Mouse (Mus musculus): ENCODE measurements around the gene Gm10322. TPM values are rescaled to one million over a fixed set of nuclear protein-coding genes. Genes with fewer than 3 reads are reported as not detected.

Gm10322 gene
- total RNA-seq, 1 experiment = not detected

DNA sequence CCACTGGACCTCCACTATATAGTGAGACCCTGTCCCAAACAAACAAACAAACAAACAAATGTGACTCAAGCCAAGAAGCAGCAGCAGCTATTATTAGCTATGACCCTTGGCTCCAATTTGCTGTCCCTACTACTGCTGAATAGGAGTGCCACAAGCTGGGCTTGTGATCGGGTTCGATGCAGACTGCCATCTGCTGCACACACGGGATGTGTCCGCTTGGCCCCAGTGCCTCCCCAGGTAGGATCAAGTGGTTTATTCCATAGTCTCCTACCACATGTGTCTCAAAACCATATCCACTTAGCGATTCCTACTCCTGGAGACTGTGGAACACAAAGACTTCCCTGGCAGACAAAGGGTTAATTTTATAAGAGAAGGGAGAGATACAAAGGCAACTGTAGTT, 1.7 kb upstream of the Gm10322 start:
- in situ Hi-C loops (cut with MboI; ENCODE audit: low sequenced_read_pairs in 2 of 2, unreplicated experiment in 2 of 2) = no loop called here
- H3K4me1 ChIP-seq (ENCODE audit: control insufficient read depth in 2 of 2, insufficient read depth in 2 of 2, low read length in 2 of 2, poor library complexity in 1 of 2) = 0 out of 4 replicates have a peak, but pooled peaks cover 2 to 4% of the 10 kb centered on the region in 2 experiments
- TF ChIP-seq MAFK (IDR thresholded peaks at IDR 0.05; ENCODE audit: insufficient read depth, low read depth, low read length) (no peak), HCFC1 (IDR thresholded peaks at IDR 0.05; ENCODE audit: borderline replicate concordance, insufficient read depth, low read length) (no peak), ZC3H11A (IDR thresholded peaks at IDR 0.05; ENCODE audit: borderline replicate concordance, low read depth, low read length) (no peak), CHD2 (IDR thresholded peaks at IDR 0.05; ENCODE audit: low read depth, low read length) (no peak), ZNF384 (IDR thresholded peaks at IDR 0.05; ENCODE audit: low read depth, low read length) (no peak)
- H3K4me3 ChIP-seq (ENCODE audit: insufficient read depth in 1 of 2, low read depth in 1 of 2, low read length in 2 of 2, poor library complexity in 1 of 2, severe bottlenecking in 1 of 2) = no peak overlapping the region
- no peaks in the 10 kb centered on the region for H3K36me3 ChIP-seq (ENCODE audit: control insufficient read depth, insufficient read depth, low read length, poor library complexity, severe bottlenecking)
- no peak overlapping the region for H3K27ac ChIP-seq (ENCODE audit: insufficient read depth, low read depth, low read length, poor library complexity, severe bottlenecking)
- no peak for DNase-seq (ENCODE audit: low read depth, low spot score)
- no peaks in the 10 kb centered on the region for H3K9me3 ChIP-seq (ENCODE audit: control insufficient read depth, insufficient read depth, low read depth, low read length)
- H3K9ac ChIP-seq (ENCODE audit: insufficient read depth, low read depth, low read length, poor library complexity, severe bottlenecking) = no peak overlapping the region

DNA sequence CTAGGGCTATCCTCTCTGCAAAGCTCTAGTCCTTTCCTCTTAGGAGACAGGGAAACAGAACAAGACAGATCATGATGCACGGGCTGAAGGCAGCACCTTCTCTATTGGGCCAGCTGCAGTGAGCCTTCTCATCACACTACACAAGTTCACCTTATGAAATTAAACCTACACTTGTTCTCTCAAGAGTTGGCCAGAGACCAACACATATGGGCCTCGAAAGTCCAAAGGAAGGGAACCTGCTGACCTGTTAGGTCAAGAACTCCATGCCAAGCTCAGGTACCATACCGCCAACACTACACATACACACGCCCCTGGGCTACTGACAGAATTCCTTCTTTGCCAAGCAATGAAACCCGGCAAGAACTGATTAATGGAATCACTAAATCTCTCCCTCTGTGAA, 452 bp upstream of the Gm10322 start:
- Histone ChIP-seq H3K27ac (ENCODE audit: insufficient read depth, low read depth, low read length, poor library complexity, severe bottlenecking) (no peak overlapping the region), H3K9ac (ENCODE audit: insufficient read depth, low read depth, low read length, poor library complexity, severe bottlenecking) (peak overlapping the region; percentile 89; the same call in 1 of the 2 replicates), H3K4me1 (ENCODE audit: control insufficient read depth in 2 of 2, insufficient read depth in 2 of 2, low read length in 2 of 2, poor library complexity in 1 of 2) (0 out of 4 replicates have a peak, but pooled peaks cover 2 to 4% of the 10 kb centered on the region in 2 experiments), H3K36me3 (ENCODE audit: control insufficient read depth, insufficient read depth, low read length, poor library complexity, severe bottlenecking) (no peaks in the 10 kb centered on the region), H3K9me3 (ENCODE audit: control insufficient read depth, insufficient read depth, low read depth, low read length) (no peaks in the 10 kb centered on the region), H3K4me3 (ENCODE audit: insufficient read depth in 1 of 2, low read depth in 1 of 2, low read length in 2 of 2, poor library complexity in 1 of 2, severe bottlenecking in 1 of 2) (peak overlapping the region; percentile 87 to 94)
- in situ Hi-C loops (cut with MboI; ENCODE audit: low sequenced_read_pairs in 2 of 2, unreplicated experiment in 2 of 2) = no loop called here
- TF ChIP-seq ZNF384 (IDR thresholded peaks at IDR 0.05; ENCODE audit: low read depth, low read length) (no peak), ZC3H11A (IDR thresholded peaks at IDR 0.05; ENCODE audit: borderline replicate concordance, low read depth, low read length) (no peak), MAFK (IDR thresholded peaks at IDR 0.05; ENCODE audit: insufficient read depth, low read depth, low read length) (no peak), CHD2 (IDR thresholded peaks at IDR 0.05; ENCODE audit: low read depth, low read length) (no peak), HCFC1 (IDR thresholded peaks at IDR 0.05; ENCODE audit: borderline replicate concordance, insufficient read depth, low read length) (no peak)
- no peak for DNase-seq (ENCODE audit: low read depth, low spot score)

DNA sequence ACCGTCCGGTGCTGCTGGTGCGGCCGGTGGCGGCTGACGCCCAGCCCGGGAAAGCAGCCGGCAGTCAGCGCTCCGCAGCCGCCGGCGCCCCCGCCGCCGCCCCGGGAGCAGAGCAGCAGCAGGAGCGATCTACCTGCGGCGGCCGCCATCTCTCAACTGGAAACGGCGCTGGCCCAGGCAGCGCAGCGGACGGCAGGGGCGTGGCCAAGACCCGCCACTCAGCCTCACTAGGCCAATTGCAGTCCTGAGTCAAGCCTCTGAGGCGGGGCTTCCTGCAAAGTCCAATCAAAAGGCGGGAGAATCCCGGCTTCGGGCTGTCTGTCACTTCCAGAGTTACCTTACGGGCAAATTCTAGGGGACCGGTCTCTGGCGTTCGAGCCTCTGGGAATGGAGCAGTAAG, 659 bp downstream of the Gm10322 start, which contains the start of gene Mcu:
Mcu (minus strand) TSS at position 171 of the 400 bp plus-strand sequence.
- Histone ChIP-seq H3K9me3 (ENCODE audit: control insufficient read depth, insufficient read depth, low read depth, low read length) (no peaks in the 10 kb centered on the region), H3K4me3 (ENCODE audit: insufficient read depth in 1 of 2, low read depth in 1 of 2, low read length in 2 of 2, poor library complexity in 1 of 2, severe bottlenecking in 1 of 2) (peak within 1 kb of the TSS; percentile 87 to 94), H3K9ac (ENCODE audit: insufficient read depth, low read depth, low read length, poor library complexity, severe bottlenecking) (peak within 1 kb of the TSS; percentile 89), H3K36me3 (ENCODE audit: control insufficient read depth, insufficient read depth, low read length, poor library complexity, severe bottlenecking) (no peaks in the 10 kb centered on the region), H3K27ac (ENCODE audit: insufficient read depth, low read depth, low read length, poor library complexity, severe bottlenecking) (no peak within 1 kb of the TSS), H3K4me1 (ENCODE audit: control insufficient read depth in 2 of 2, insufficient read depth in 2 of 2, low read length in 2 of 2, poor library complexity in 1 of 2) (0 out of 4 replicates have a peak, but pooled peaks cover 2 to 4% of the 10 kb centered on the region in 2 experiments)
- in situ Hi-C loops (cut with MboI; ENCODE audit: low sequenced_read_pairs in 2 of 2, unreplicated experiment in 2 of 2) = no loop called here
- TF ChIP-seq CHD2 (IDR thresholded peaks at IDR 0.05; ENCODE audit: low read depth, low read length) = peak; percentile 63; the same call in 1 of the 2 replicates
- no peak for TF ChIP-seq ZNF384 (IDR thresholded peaks at IDR 0.05; ENCODE audit: low read depth, low read length)
- no peak for TF ChIP-seq ZC3H11A (IDR thresholded peaks at IDR 0.05; ENCODE audit: borderline replicate concordance, low read depth, low read length)
- TF ChIP-seq MAFK (IDR thresholded peaks at IDR 0.05; ENCODE audit: insufficient read depth, low read depth, low read length) = no peak
- no peak for TF ChIP-seq HCFC1 (IDR thresholded peaks at IDR 0.05; ENCODE audit: borderline replicate concordance, insufficient read depth, low read length)
- DNase-seq (ENCODE audit: low read depth, low spot score) = peak; percentile 91

DNA sequence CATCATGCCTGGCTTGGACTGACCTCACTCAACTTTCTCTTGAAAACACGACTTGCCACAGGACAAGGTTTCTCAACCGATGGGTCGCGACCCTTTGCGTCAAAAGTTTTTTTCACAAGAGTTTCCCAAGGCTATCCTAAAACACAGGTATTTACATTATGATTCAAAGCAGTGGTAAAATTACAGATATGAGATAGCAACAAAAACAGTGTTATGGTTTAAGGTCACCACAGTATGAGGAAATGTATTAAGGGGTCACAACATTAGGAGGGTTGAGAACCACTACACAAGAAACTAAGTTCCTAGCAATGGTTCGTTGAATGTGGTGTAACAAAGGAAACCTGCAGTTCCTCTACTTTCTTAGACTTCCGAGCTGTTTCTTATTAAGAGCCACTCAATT, 1.9 kb downstream of the Gm10322 start:
- H3K27ac ChIP-seq (ENCODE audit: insufficient read depth, low read depth, low read length, poor library complexity, severe bottlenecking) = no peak overlapping the region
- 0 out of 4 replicates have a peak, but pooled peaks cover 2 to 4% of the 10 kb centered on the region in 2 experiments for H3K4me1 ChIP-seq (ENCODE audit: control insufficient read depth in 2 of 2, insufficient read depth in 2 of 2, low read length in 2 of 2, poor library complexity in 1 of 2)
- no peaks in the 10 kb centered on the region for H3K36me3 ChIP-seq (ENCODE audit: control insufficient read depth, insufficient read depth, low read length, poor library complexity, severe bottlenecking)
- no peaks in the 10 kb centered on the region for H3K9me3 ChIP-seq (ENCODE audit: control insufficient read depth, insufficient read depth, low read depth, low read length)
- in situ Hi-C loops (cut with MboI; ENCODE audit: low sequenced_read_pairs in 2 of 2, unreplicated experiment in 2 of 2) = no loop called here
- no peak overlapping the region for H3K4me3 ChIP-seq (ENCODE audit: insufficient read depth in 1 of 2, low read depth in 1 of 2, low read length in 2 of 2, poor library complexity in 1 of 2, severe bottlenecking in 1 of 2)
- no peak overlapping the region for H3K9ac ChIP-seq (ENCODE audit: insufficient read depth, low read depth, low read length, poor library complexity, severe bottlenecking)
- no peak for DNase-seq (ENCODE audit: low read depth, low spot score)
- TF ChIP-seq HCFC1 (IDR thresholded peaks at IDR 0.05; ENCODE audit: borderline replicate concordance, insufficient read depth, low read length) = no peak
- peak; percentile 57; the same call in 1 of the 2 replicates for TF ChIP-seq CHD2 (IDR thresholded peaks at IDR 0.05; ENCODE audit: low read depth, low read length)

DNA sequence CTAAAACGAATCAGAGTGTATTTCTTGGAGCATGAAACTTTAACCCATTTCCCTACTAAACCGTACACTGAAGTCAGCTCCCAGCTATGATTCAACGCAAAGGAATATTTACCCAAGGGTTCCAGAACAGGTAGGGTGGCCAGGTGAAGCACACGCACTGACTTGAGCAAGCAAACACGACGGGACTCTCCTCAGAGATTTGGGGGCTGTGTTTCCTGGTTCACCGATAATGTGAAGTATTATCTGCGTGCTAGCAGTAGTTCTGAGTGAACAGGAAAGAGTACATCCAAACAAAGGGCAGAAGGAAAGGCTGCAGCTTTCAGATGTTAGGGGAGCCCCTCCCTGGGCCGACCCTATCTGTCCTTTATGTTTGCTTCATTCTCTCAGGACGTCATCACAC, 5.5 kb downstream of the Gm10322 start:
- Histone ChIP-seq H3K36me3 (ENCODE audit: control insufficient read depth, insufficient read depth, low read length, poor library complexity, severe bottlenecking) (no peaks in the 10 kb centered on the region), H3K27ac (ENCODE audit: insufficient read depth, low read depth, low read length, poor library complexity, severe bottlenecking) (no peak overlapping the region), H3K9me3 (ENCODE audit: control insufficient read depth, insufficient read depth, low read depth, low read length) (no peaks in the 10 kb centered on the region), H3K4me3 (ENCODE audit: insufficient read depth in 1 of 2, low read depth in 1 of 2, low read length in 2 of 2, poor library complexity in 1 of 2, severe bottlenecking in 1 of 2) (no peak overlapping the region), H3K9ac (ENCODE audit: insufficient read depth, low read depth, low read length, poor library complexity, severe bottlenecking) (no peak overlapping the region), H3K4me1 (ENCODE audit: control insufficient read depth in 2 of 2, insufficient read depth in 2 of 2, low read length in 2 of 2, poor library complexity in 1 of 2) (0 out of 4 replicates have a peak, but pooled peaks cover 2% of the 10 kb centered on the region in 2 experiments)
- TF ChIP-seq ZNF384 (IDR thresholded peaks at IDR 0.05; ENCODE audit: low read depth, low read length) (no peak), MAFK (IDR thresholded peaks at IDR 0.05; ENCODE audit: insufficient read depth, low read depth, low read length) (no peak), HCFC1 (IDR thresholded peaks at IDR 0.05; ENCODE audit: borderline replicate concordance, insufficient read depth, low read length) (no peak), ZC3H11A (IDR thresholded peaks at IDR 0.05; ENCODE audit: borderline replicate concordance, low read depth, low read length) (no peak), CHD2 (IDR thresholded peaks at IDR 0.05; ENCODE audit: low read depth, low read length) (no peak)
- in situ Hi-C loops (cut with MboI; ENCODE audit: low sequenced_read_pairs in 2 of 2, unreplicated experiment in 2 of 2) = no loop called here
- no peak for DNase-seq (ENCODE audit: low read depth, low spot score)

All from ES-E14 (cell line).